Mouse (Mus musculus) MEL (cell line): ENCODE measurements around the gene Map9.

ENCODE experiments used
- BHLHE40 ChIP-seq: IDR thresholded peaks from 2 replicates; pipeline ENCODE4 v1.6.1; 2012; ENCODE audit warnings: low read depth, mild to moderate bottlenecking, inconsistent platforms, low read length, improper control_type of control experiment, borderline replicate concordance
- CHD2 ChIP-seq: IDR thresholded peaks from 2 replicates; pipeline ENCODE4 v1.6.1; 2011; ENCODE audit warnings: low read length, improper control_type of control experiment
- CTCF ChIP-seq, 3 experiments: IDR thresholded peaks in 2 of 3; conservative IDR thresholded peaks in 1 of 3; 2 replicates each; pipeline ENCODE4 v1.5.1; 2011 to 2012; ENCODE audit warnings: low read length in 3 of 3, low read depth in 2 of 3, mild to moderate bottlenecking in 2 of 3, improper control_type of control experiment in 1 of 3, inconsistent platforms in 1 of 3, mixed read lengths in 1 of 3, moderate library complexity in 1 of 3; ENCODE audit not compliant: control insufficient read depth in 1 of 3, insufficient read depth in 1 of 3, poor library complexity in 1 of 3, severe bottlenecking in 1 of 3
- POLR2A ChIP-seq, 2 experiments: IDR thresholded peaks; 2 replicates each; pipeline ENCODE4 v1.6.1; 2011 to 2012; ENCODE audit warnings: low read length in 2 of 2, mild to moderate bottlenecking in 2 of 2, control low read depth in 1 of 2, improper control_type of control experiment in 1 of 2, low read depth in 1 of 2, moderate library complexity in 1 of 2; ENCODE audit not compliant: control insufficient read depth in 1 of 2, insufficient read depth in 1 of 2, poor library complexity in 1 of 2
- POLR2AphosphoS2 ChIP-seq: IDR thresholded peaks from 2 replicates; pipeline ENCODE4 v1.6.1; 2011; ENCODE audit warnings: low read length, improper control_type of control experiment
- SIN3A ChIP-seq: IDR thresholded peaks from 2 replicates; pipeline ENCODE4 v1.6.1; 2012; ENCODE audit warnings: low read length, improper control_type of control experiment, inconsistent platforms
- TBP ChIP-seq: IDR thresholded peaks from 2 replicates; pipeline ENCODE4 v1.8.0; 2011; ENCODE audit warnings: low read depth, low read length, improper control_type of control experiment
- UBTF ChIP-seq: IDR thresholded peaks from 2 replicates; pipeline ENCODE4 v1.6.1; 2012; ENCODE audit warnings: low read depth, mild to moderate bottlenecking, inconsistent platforms, low read length, improper control_type of control experiment, moderate library complexity, borderline replicate concordance; ENCODE audit not compliant: insufficient read depth
- USF1 ChIP-seq: IDR thresholded peaks from 2 replicates; pipeline ENCODE4 v1.6.1; 2014; ENCODE audit warnings: low read depth, mild to moderate bottlenecking, inconsistent platforms, low read length, improper control_type of control experiment, moderate library complexity
- USF2 ChIP-seq, 2 experiments: IDR thresholded peaks; 2 replicates each; pipeline ENCODE4 v1.6.1; 2011 to 2012; ENCODE audit warnings: improper control_type of control experiment in 2 of 2, low read length in 2 of 2, borderline replicate concordance in 1 of 2, inconsistent platforms in 1 of 2, low read depth in 1 of 2, mild to moderate bottlenecking in 1 of 2; ENCODE audit not compliant: insufficient read depth in 1 of 2

DNA sequence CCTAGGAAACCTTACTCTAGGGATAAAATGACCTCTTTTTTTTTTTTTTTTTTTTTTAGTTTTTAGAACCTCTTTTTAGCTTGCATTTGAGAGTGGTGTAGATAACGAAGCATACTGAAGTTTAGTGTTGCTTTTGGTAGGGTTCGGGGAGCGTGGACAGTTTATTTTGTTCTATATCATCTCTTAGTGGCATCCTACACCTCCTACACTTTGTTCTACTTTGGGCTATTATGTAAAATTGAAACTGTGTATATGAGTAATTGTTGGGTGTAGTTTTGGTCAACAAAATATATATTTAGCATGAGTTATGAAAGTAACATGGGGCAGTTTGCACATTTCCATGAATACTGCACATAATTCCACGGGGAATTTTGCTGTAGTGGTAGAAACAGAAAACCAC lies 42.1 kb upstream of the Map9 start:
- TF ChIP-seq UBTF (no peak), POLR2A (IDR thresholded peaks at IDR 0.05; ENCODE audit: control insufficient read depth in 1 of 2, insufficient read depth in 1 of 2, low read depth in 1 of 2, low read length in 2 of 2, poor library complexity in 1 of 2) (no peak), CTCF (IDR thresholded peaks at IDR 0.05 in 2 of 3, conservative IDR thresholded peaks at IDR 0.05 in 1 of 3; ENCODE audit: control insufficient read depth in 1 of 3, insufficient read depth in 1 of 3, low read depth in 2 of 3, low read length in 3 of 3, poor library complexity in 1 of 3, severe bottlenecking in 1 of 3) (no peak), USF1 (no peak), SIN3A (no peak), POLR2AphosphoS2 (no peak), BHLHE40 (no peak), USF2 (IDR thresholded peaks at IDR 0.05; ENCODE audit: borderline replicate concordance in 1 of 2, insufficient read depth in 1 of 2, low read depth in 1 of 2, low read length in 2 of 2) (no peak), CHD2 (no peak), TBP (no peak)
